Mouse (Mus musculus): ENCODE data around the gene Dcaf4.

Dcaf4 gene

GRCm38 (mm10) chr12:83520311-83520890, at the start of gene Dcaf4:
TSS of gene Dcaf4 (plus strand) at chr12:83520466.
- DNase-seq (ENCODE audit: low read depth, low spot score) = peak; percentile 98

- no peak for DNase-seq (ENCODE audit: low read depth, low spot score)
Observed at GRCm38 (mm10) chr12:83471760-83472159, 48.5 kb upstream of the Dcaf4 start.

GRCm38 (mm10) chr12:83473987-83474600, 46.2 kb upstream of the Dcaf4 start:
- no peak for DNase-seq (ENCODE audit: low read depth, low spot score)

GRCm38 (mm10) chr12:83475419-83475818, 44.8 kb upstream of the Dcaf4 start:
- no peak for DNase-seq (ENCODE audit: low read depth, low spot score)

GRCm38 (mm10) chr12:83476277-83476676, 44.0 kb upstream of the Dcaf4 start:
- DNase-seq (ENCODE audit: low read depth, low spot score) = no peak

- DNase-seq (ENCODE audit: low read depth, low spot score) = no peak
Observed at GRCm38 (mm10) chr12:83479140-83479539, 41.1 kb upstream of the Dcaf4 start.

GRCm38 (mm10) chr12:83479818-83480401, 40.4 kb upstream of the Dcaf4 start:
- no peak for DNase-seq (ENCODE audit: low read depth, low spot score)

- DNase-seq (ENCODE audit: low read depth, low spot score) = no peak
Observed at GRCm38 (mm10) chr12:83481439-83481838, 38.8 kb upstream of the Dcaf4 start.

GRCm38 (mm10) chr12:83483653-83484052, 36.6 kb upstream of the Dcaf4 start:
- DNase-seq (ENCODE audit: low read depth, low spot score) = no peak

GRCm38 (mm10) chr12:83484855-83485745, 35.2 kb upstream of the Dcaf4 start:
- DNase-seq (ENCODE audit: low read depth, low spot score) = no peak

- DNase-seq (ENCODE audit: low read depth, low spot score) = no peak
Observed at GRCm38 (mm10) chr12:83485911-83486670, 34.2 kb upstream of the Dcaf4 start.

GRCm38 (mm10) chr12:83486671-83487461, 33.4 kb upstream of the Dcaf4 start:
- DNase-seq (ENCODE audit: low read depth, low spot score) = no peak

- peak; percentile 89 for DNase-seq (ENCODE audit: low read depth, low spot score)
Observed at GRCm38 (mm10) chr12:83487476-83487991, 32.7 kb upstream of the Dcaf4 start, which contains the start of gene Dpf3. TSS of gene Dpf3 (minus strand) at chr12:83487716.

GRCm38 (mm10) chr12:83488211-83488941, 31.9 kb upstream of the Dcaf4 start:
- DNase-seq (ENCODE audit: low read depth, low spot score) = no peak

- DNase-seq (ENCODE audit: low read depth, low spot score) = no peak
Observed at GRCm38 (mm10) chr12:83489748-83490147, 30.5 kb upstream of the Dcaf4 start.

GRCm38 (mm10) chr12:83491609-83492008, 28.7 kb upstream of the Dcaf4 start:
- DNase-seq (ENCODE audit: low read depth, low spot score) = peak; percentile 31

- no peak for DNase-seq (ENCODE audit: low read depth, low spot score)
Observed at GRCm38 (mm10) chr12:83492808-83493207, 27.5 kb upstream of the Dcaf4 start.

- no peak for DNase-seq (ENCODE audit: low read depth, low spot score)
Observed at GRCm38 (mm10) chr12:83494196-83494595, 26.1 kb upstream of the Dcaf4 start.

- DNase-seq (ENCODE audit: low read depth, low spot score) = no peak
Observed at GRCm38 (mm10) chr12:83495248-83495960, 24.9 kb upstream of the Dcaf4 start.

All from 3T3-L1 (cell line).